Comparison of ENCODE assay signal across 14 mouse cellular contexts in the genomic region with DNA sequence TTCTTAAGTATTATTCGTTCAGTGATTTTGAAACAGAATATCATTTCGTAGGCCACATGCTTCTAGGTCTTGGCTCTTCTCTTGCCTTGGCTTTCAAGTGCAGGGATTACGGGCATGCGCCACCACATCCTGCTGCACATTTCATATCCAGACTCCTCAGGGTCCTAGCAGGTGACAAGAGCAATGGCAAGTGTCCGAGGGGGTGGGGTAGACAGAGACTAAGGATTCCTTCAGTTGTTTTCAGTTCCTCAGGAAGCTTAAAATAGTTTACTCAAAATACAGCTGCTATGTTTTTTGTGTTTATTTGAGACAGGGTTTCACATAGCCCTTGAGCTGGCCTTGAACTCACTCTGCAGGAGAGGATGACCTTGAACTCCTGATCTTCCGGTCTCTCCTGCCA. TPM values are rescaled to one million over a fixed set of nuclear protein-coding genes. Genes with fewer than 3 reads are reported as not detected.
DNase-seq lines count a peak whose midpoint lies in the region; ATAC-seq and TF ChIP-seq lines count a peak whose summit lies in the region.
"Had no signal": no experiment of that assay in that cellular context is flagged by ENCODE, and none has a peak within 500 bp of the region (broad histone marks: within the 10 kb centered on the region; RNA-seq: fewer than 3 reads in every experiment).

No protein-coding gene starts in this region.

- no peaks in the 10 kb centered on the region for H3K79me2 ChIP-seq in CH12.LX (replicated peaks; ENCODE audit: control insufficient read depth, extremely low read depth, insufficient read depth, poor library complexity, severe bottlenecking)

- TF ChIP-seq POLR2A in CH12.LX (IDR thresholded peaks at IDR 0.05; ENCODE audit: low read depth, low read length), result no peak

- in situ Hi-C loops in CH12.LX (cut with MboI; ENCODE audit: low pct_ligation_motif_present, low pct_unique_long_range_greater_than_20kb, low sequenced_read_pairs), result loop anchor here (10.0 kb wide), 2 partner anchors 69 to 409 kb away; no protein-coding TSS in a partner anchor

- WGBS in heart, embryonic 15.5 days, result 83% methylated on average over 6 of the region's 6 CpGs
- 81% methylated on average over 6 of the region's 6 CpGs for WGBS in intestine, embryonic 16.5 days

- dilution Hi-C loops in CH12.LX (cut with MboI; ENCODE audit: extremely low pct_ligation_motif_present, extremely low pct_unique_long_range_greater_than_20kb, low sequenced_read_pairs), result no loop called here

- no peaks in the 10 kb centered on the region for H3K27me3 ChIP-seq in CH12.LX (replicated peaks)
- no peaks in the 10 kb centered on the region for H3K27me3 ChIP-seq in heart, embryonic 15.5 days
- H3K27me3 ChIP-seq in intestine, embryonic 16.5 days (replicated peaks; ENCODE audit: control insufficient read depth, insufficient read depth, low read length), result no peaks in the 10 kb centered on the region
- H3K27me3 ChIP-seq: liver, embryonic 15.5 days; neural tube, embryonic 13.5 days had no signal

- peaks cover 8 to 25% of the 10 kb centered on the region in 2 experiments for H3K4me1 ChIP-seq in CH12.LX (ENCODE audit: control insufficient read depth in 1 of 2, insufficient read depth in 2 of 2)
- H3K4me1 ChIP-seq in heart, embryonic 15.5 days (replicated peaks), result peaks cover 46% of the 10 kb centered on the region
- H3K4me1 ChIP-seq in intestine, embryonic 16.5 days (ENCODE audit: control insufficient read depth, insufficient read depth, low read length), result peaks cover 10% of the 10 kb centered on the region

- no peak for TF ChIP-seq RAD21 in CH12.LX (IDR thresholded peaks at IDR 0.05; ENCODE audit: low read depth, low read length)

- peak; percentile 60 for TF ChIP-seq EP300 in CH12.LX (IDR thresholded peaks at IDR 0.05; ENCODE audit: low read length)

- no peaks in the 10 kb centered on the region for H3K9me3 ChIP-seq in CH12.LX (replicated peaks; ENCODE audit: low read length)
- H3K9me3 ChIP-seq in heart, embryonic 15.5 days (replicated peaks), result no peaks in the 10 kb centered on the region
- H3K9me3 ChIP-seq in intestine, embryonic 16.5 days (ENCODE audit: control insufficient read depth, low read length), result no peaks in the 10 kb centered on the region
- H3K9me3 ChIP-seq: G1E; liver, embryonic 15.5 days; neural tube, embryonic 13.5 days had no signal

- peak; percentile 17 for DNase-seq in kidney, adult 9 months
- no peak for DNase-seq in kidney, postnatal 25 days
- DNase-seq in CH12.LX (ENCODE audit: extremely low read depth) (peak; percentile 51), R1 (ENCODE audit: low read depth, low spot score) (peak; percentile 86)
- DNase-seq in frontal cortex, postnatal 36 days (ENCODE audit: low spot score in 2 of 2), result no peak
- DNase-seq: adrenal gland, adult 2 months; kidney, adult 18-20 months; spleen, adult 18-20 months; thymus, adult 2 months had no signal

- TF ChIP-seq CTCF in CH12.LX (conservative IDR thresholded peaks at IDR 0.05 in 1 of 2, IDR thresholded peaks at IDR 0.05 in 1 of 2; ENCODE audit: low read depth in 2 of 2, low read length in 2 of 2), result no peak

- 0 out of 2 replicates have a peak overlapping the region, but pooled peaks have one; percentile 10 for H3K4me2 ChIP-seq in CH12.LX (ENCODE audit: insufficient read depth, low read depth, poor library complexity, severe bottlenecking)
- H3K4me2 ChIP-seq in heart, embryonic 15.5 days, result no peak overlapping the region
- H3K4me2 ChIP-seq in intestine, embryonic 16.5 days (ENCODE audit: low read depth, low read length), result no peak overlapping the region
- H3K4me2 ChIP-seq: liver, embryonic 15.5 days; neural tube, embryonic 13.5 days had no signal

- no peaks in the 10 kb centered on the region for H3K36me3 ChIP-seq in CH12.LX (replicated peaks in 1 of 2; ENCODE audit: control insufficient read depth in 1 of 2, insufficient read depth in 1 of 2, low read length in 1 of 2)
- H3K36me3 ChIP-seq in heart, embryonic 15.5 days, result no peaks in the 10 kb centered on the region
- H3K36me3 ChIP-seq in intestine, embryonic 16.5 days (ENCODE audit: control insufficient read depth, insufficient read depth, low read length), result no peaks in the 10 kb centered on the region
- H3K36me3 ChIP-seq: G1E; liver, embryonic 15.5 days; neural tube, embryonic 13.5 days had no signal

- H3K9ac ChIP-seq in CH12.LX (ENCODE audit: insufficient read depth, low read depth), result no peak overlapping the region
- H3K9ac ChIP-seq in heart, embryonic 15.5 days, result no peak overlapping the region
- H3K9ac ChIP-seq in intestine, embryonic 16.5 days (ENCODE audit: low read depth, low read length), result no peak overlapping the region
- H3K9ac ChIP-seq: liver, embryonic 15.5 days; neural tube, embryonic 13.5 days had no signal

- H3K27ac ChIP-seq in CH12.LX (ENCODE audit: insufficient read depth, low read depth), result no peak overlapping the region
- H3K27ac ChIP-seq in heart, embryonic 15.5 days, result peak overlapping the region; percentile 83
- no peak overlapping the region for H3K27ac ChIP-seq in intestine, embryonic 16.5 days (ENCODE audit: low read length)
- H3K27ac ChIP-seq: liver, embryonic 15.5 days; neural tube, embryonic 13.5 days had no signal

- ATAC-seq in heart, embryonic 15.5 days (replicated peaks; ENCODE audit: insufficient number of reproducible peaks, insufficient read depth, low FRiP score, low read depth), result no peak
- ATAC-seq in intestine, embryonic 16.5 days, result no peak

- H3K4me3 ChIP-seq in CH12.LX (replicated peaks in 1 of 3; ENCODE audit: low read depth in 2 of 3, low read length in 2 of 3, poor library complexity in 1 of 3), result no peak overlapping the region
- no peak overlapping the region for H3K4me3 ChIP-seq in heart, embryonic 15.5 days
- H3K4me3 ChIP-seq in intestine, embryonic 16.5 days (ENCODE audit: low read length), result no peak overlapping the region
- H3K4me3 ChIP-seq: liver, embryonic 15.5 days; neural tube, embryonic 13.5 days had no signal

TF ChIP-seq in CH12.LX, 34 proteins besides CTCF, POLR2A, EP300 and RAD21:
- TF ChIP-seq ELF1 (IDR thresholded peaks at IDR 0.05; ENCODE audit: low read depth, low read length) (no peak), RCOR1 (conservative IDR thresholded peaks at IDR 0.05; ENCODE audit: low read depth, low read length) (no peak), IRF4 (IDR thresholded peaks at IDR 0.05; ENCODE audit: low read depth, low read length) (peak; percentile 34; the same call in 1 of the 2 replicates), E2F4 (IDR thresholded peaks at IDR 0.05; ENCODE audit: insufficient replicate concordance, low read depth, low read length) (no peak), BHLHE40 (IDR thresholded peaks at IDR 0.05; ENCODE audit: low read depth, low read length) (peak; percentile 55), NELFE (IDR thresholded peaks at IDR 0.05; ENCODE audit: low read depth, low read length) (no peak), USF2 (conservative IDR thresholded peaks at IDR 0.05; ENCODE audit: low read depth, low read length) (no peak), PAX5 (IDR thresholded peaks at IDR 0.05; ENCODE audit: low read length) (no peak), ETS1 (conservative IDR thresholded peaks at IDR 0.05; ENCODE audit: low read depth, low read length) (0 out of 2 replicates have a peak, but pooled peaks have one; percentile 28), CHD2 (IDR thresholded peaks at IDR 0.05; ENCODE audit: low read length) (peak; percentile 74; the same call in 1 of the 2 replicates), MYC (IDR thresholded peaks at IDR 0.05; ENCODE audit: low read depth, low read length) (no peak), MEF2A (IDR thresholded peaks at IDR 0.05; ENCODE audit: borderline replicate concordance, low read depth, low read length) (0 out of 2 replicates have a peak, but pooled peaks have one; percentile 50), UBTF (IDR thresholded peaks at IDR 0.05; ENCODE audit: low read depth, low read length) (no peak)

RNA-seq across cellular contexts. Expression of a gene that starts 24.4 kb away (rescaled TPM):
- total RNA-seq in CH12.LX (2012; rRNA removed) (3.9 and 4.2 TPM in 2 replicates), CH12.LX (2014; rRNA removed) (8.3 and 9.1 TPM in 2 replicates)
- 11.9 and 16.2 TPM in 2 replicates for polyA plus RNA-seq in CH12.LX (2012; ENCODE audit: insufficient read length, low read depth)
- polyA plus RNA-seq in heart, embryonic 15.5 days (2015; fragmentation: Nextera tagmentation; extraction: Ambion mirVana), result 29.2 and 33.2 TPM in 2 replicates
- polyA plus RNA-seq in intestine, embryonic 16.5 days (2015; fragmentation: Nextera tagmentation; extraction: Ambion mirVana), result 17.6 and 20.6 TPM in 2 replicates

Comparison
In these comparisons a context has a peak if more than half of its experiments do, and no peak if none do; other contexts are left out.
1. DNase-seq: peak in kidney, adult 9 months (single experiment), CH12.LX (single experiment) and R1 (single experiment); none in kidney, postnatal 25 days (0 of 2) and frontal cortex, postnatal 36 days (0 of 2).